Mouse (Mus musculus): ENCODE results near the gene Clic3. TPM values are rescaled to one million over a fixed set of nuclear protein-coding genes. Genes with fewer than 3 reads are reported as not detected.

Gene Clic3
- total and polyA plus RNA-seq, 3 experiments, result 0.15 to 0.27 TPM; not detected in 1

- TF ChIP-seq POLR2A (IDR thresholded peaks at IDR 0.05; ENCODE audit: control insufficient read depth in 1 of 2, insufficient read depth in 1 of 2, low read depth in 1 of 2, low read length in 2 of 2, poor library complexity in 1 of 2), result no peak
- TF ChIP-seq GABPA (IDR thresholded peaks at IDR 0.05; ENCODE audit: low read depth, low read length), result no peak
- TF ChIP-seq RAD21 (IDR thresholded peaks at IDR 0.05; ENCODE audit: low read depth, low read length), result no peak
- TF ChIP-seq RCOR1 (IDR thresholded peaks at IDR 0.05; ENCODE audit: low read depth, low read length), result no peak
- no peak for TF ChIP-seq MAX (IDR thresholded peaks at IDR 0.05; ENCODE audit: low read length)
- no peak for TF ChIP-seq ETS1 (IDR thresholded peaks at IDR 0.05; ENCODE audit: low read depth, low read length)
- TF ChIP-seq HCFC1 (IDR thresholded peaks at IDR 0.05; ENCODE audit: low read depth, low read length), result no peak
- TF ChIP-seq UBTF (IDR thresholded peaks at IDR 0.05; ENCODE audit: borderline replicate concordance, insufficient read depth, low read depth, low read length), result no peak
- H3K9me3 ChIP-seq (replicated peaks; ENCODE audit: insufficient read depth, low read length), result no peaks in the 10 kb centered on the region
- no peak overlapping the region for H3K9ac ChIP-seq (ENCODE audit: control insufficient read depth, low read depth, low read length, poor library complexity, severe bottlenecking)
- no peak overlapping the region for H3K4me3 ChIP-seq (ENCODE audit: control insufficient read depth in 1 of 2, insufficient read depth in 1 of 2, low read depth in 2 of 2, low read length in 2 of 2)
- H3K36me3 ChIP-seq (ENCODE audit: control insufficient read depth in 1 of 2, insufficient read depth in 2 of 2, low read length in 2 of 2), result no peaks in the 10 kb centered on the region; a peak in 1 of 4 replicates
- H3K27me3 ChIP-seq (ENCODE audit: control insufficient read depth in 1 of 2, insufficient read depth in 2 of 2, low read length in 2 of 2), result no peaks in the 10 kb centered on the region
- no peak for DNase-seq (ENCODE audit: low read depth, low spot score)
- H3K27ac ChIP-seq (ENCODE audit: control insufficient read depth, low read depth, low read length), result no peak overlapping the region
- no peaks in the 10 kb centered on the region for H3K4me1 ChIP-seq (ENCODE audit: control insufficient read depth in 1 of 2, insufficient read depth in 2 of 2, low read length in 2 of 2)
- H3K79me2 ChIP-seq (ENCODE audit: control insufficient read depth, insufficient read depth, low read length, poor library complexity), result no peaks in the 10 kb centered on the region
Observed at GRCm38 (mm10) chr2:25441067-25441466, 15.6 kb upstream of the Clic3 start.

- no peak overlapping the region for H3K27ac ChIP-seq (ENCODE audit: control insufficient read depth, low read depth, low read length)
- no peaks in the 10 kb centered on the region for H3K27me3 ChIP-seq (ENCODE audit: control insufficient read depth in 1 of 2, insufficient read depth in 2 of 2, low read length in 2 of 2)
- DNase-seq (ENCODE audit: low read depth, low spot score), result no peak
- H3K79me2 ChIP-seq (ENCODE audit: control insufficient read depth, insufficient read depth, low read length, poor library complexity), result no peaks in the 10 kb centered on the region
- H3K4me3 ChIP-seq (ENCODE audit: control insufficient read depth in 1 of 2, insufficient read depth in 1 of 2, low read depth in 2 of 2, low read length in 2 of 2), result no peak overlapping the region
- H3K9me3 ChIP-seq (replicated peaks; ENCODE audit: insufficient read depth, low read length), result no peaks in the 10 kb centered on the region
- no peaks in the 10 kb centered on the region; a peak in 1 of 4 replicates for H3K36me3 ChIP-seq (ENCODE audit: control insufficient read depth in 1 of 2, insufficient read depth in 2 of 2, low read length in 2 of 2)
- no peaks in the 10 kb centered on the region for H3K4me1 ChIP-seq (ENCODE audit: control insufficient read depth in 1 of 2, insufficient read depth in 2 of 2, low read length in 2 of 2)
- H3K9ac ChIP-seq (ENCODE audit: control insufficient read depth, low read depth, low read length, poor library complexity, severe bottlenecking), result no peak overlapping the region
- TF ChIP-seq SIN3A (IDR thresholded peaks at IDR 0.05; ENCODE audit: low read length), result no peak
- TF ChIP-seq CHD1 (IDR thresholded peaks at IDR 0.05; ENCODE audit: low read depth, low read length), result no peak
- no peak for TF ChIP-seq ZMIZ1 (IDR thresholded peaks at IDR 0.05; ENCODE audit: low read depth, low read length)
- no peak for TF ChIP-seq KAT2A (conservative IDR thresholded peaks at IDR 0.05; ENCODE audit: low read depth, low read length)
- TF ChIP-seq BHLHE40 (IDR thresholded peaks at IDR 0.05; ENCODE audit: borderline replicate concordance, low read depth, low read length), result no peak
- TF ChIP-seq TAL1 (IDR thresholded peaks at IDR 0.05; ENCODE audit: low read length), result no peak
- TF ChIP-seq SMC3 (IDR thresholded peaks at IDR 0.05; ENCODE audit: low read depth, low read length), result no peak
- TF ChIP-seq CTCF (IDR thresholded peaks at IDR 0.05 in 2 of 3, conservative IDR thresholded peaks at IDR 0.05 in 1 of 3; ENCODE audit: control insufficient read depth in 1 of 3, insufficient read depth in 1 of 3, low read depth in 2 of 3, low read length in 3 of 3, poor library complexity in 1 of 3, severe bottlenecking in 1 of 3), result no peak
Observed at GRCm38 (mm10) chr2:25442682-25443081, 14.0 kb upstream of the Clic3 start.
